Mouse (Mus musculus) cerebellum, adult 2 months (tissue): ENCODE measurements around the gene Nkx1-1. TPM values are rescaled to one million over a fixed set of nuclear protein-coding genes. Genes with fewer than 3 reads are reported as not detected.

Source experiments
- DNase-seq, 2 experiments: peaks; one replicate each; pipeline ENCODE4 v3.0.0; 2021
- H3K27ac ChIP-seq: fragments of 200-500 bp; 2 replicates; pipeline ENCODE4 v1.5.1; 2012; ENCODE audit warnings: low read length, control low read depth, inconsistent platforms; ENCODE audit not compliant: insufficient read depth
- H3K27me3 ChIP-seq: fragments of 200-500 bp; 2 replicates; pipeline ENCODE4 v1.6.1; 2012; ENCODE audit warnings: inconsistent platforms, mild to moderate bottlenecking, low read length, moderate library complexity; ENCODE audit not compliant: control insufficient read depth, insufficient read depth
- H3K4me1 ChIP-seq: fragments of 200-500 bp; 2 replicates; pipeline ENCODE4 v1.6.1; 2011; ENCODE audit warnings: low read length; ENCODE audit not compliant: control insufficient read depth, insufficient read depth
- H3K4me3 ChIP-seq: fragments of 200-500 bp; replicated peaks from 2 replicates; pipeline ENCODE3; 2011; ENCODE audit warnings: mild to moderate bottlenecking, low read depth, low read length, control low read depth; ENCODE audit not compliant: insufficient read depth
- CTCF ChIP-seq: fragments of 200-500 bp; IDR thresholded peaks from 2 replicates; pipeline ENCODE4 v1.5.1; 2011; ENCODE audit warnings: low read depth, mild to moderate bottlenecking, control low read depth, low read length, moderate library complexity, borderline replicate concordance; ENCODE audit not compliant: insufficient read depth
- POLR2A ChIP-seq: fragments of 200-500 bp; IDR thresholded peaks from 2 replicates; pipeline ENCODE4 v1.6.1; 2011; ENCODE audit warnings: low read length, control low read depth, borderline replicate concordance; ENCODE audit not compliant: insufficient read depth
- WGBS: fragments of 180-500 bp; shearing (Covaris S2); methylation state at CpG from one replicate; pipeline ENCODE4 v1.1.7; 2018; 5-methylcytosine and 5-hydroxymethylcytosine counted together
- polyA plus RNA-seq: library from polyadenylated mRNA; depleted of rRNA; stranded (reverse); fragments of >200 nt; gene quantifications from 2 replicates; pipeline ENCODE4 v1.2.3, GENCODE M21; 2012; rRNA removed

Nkx1-1 gene
- 0.14 and 0.33 TPM in 2 replicates for polyA plus RNA-seq

DNA sequence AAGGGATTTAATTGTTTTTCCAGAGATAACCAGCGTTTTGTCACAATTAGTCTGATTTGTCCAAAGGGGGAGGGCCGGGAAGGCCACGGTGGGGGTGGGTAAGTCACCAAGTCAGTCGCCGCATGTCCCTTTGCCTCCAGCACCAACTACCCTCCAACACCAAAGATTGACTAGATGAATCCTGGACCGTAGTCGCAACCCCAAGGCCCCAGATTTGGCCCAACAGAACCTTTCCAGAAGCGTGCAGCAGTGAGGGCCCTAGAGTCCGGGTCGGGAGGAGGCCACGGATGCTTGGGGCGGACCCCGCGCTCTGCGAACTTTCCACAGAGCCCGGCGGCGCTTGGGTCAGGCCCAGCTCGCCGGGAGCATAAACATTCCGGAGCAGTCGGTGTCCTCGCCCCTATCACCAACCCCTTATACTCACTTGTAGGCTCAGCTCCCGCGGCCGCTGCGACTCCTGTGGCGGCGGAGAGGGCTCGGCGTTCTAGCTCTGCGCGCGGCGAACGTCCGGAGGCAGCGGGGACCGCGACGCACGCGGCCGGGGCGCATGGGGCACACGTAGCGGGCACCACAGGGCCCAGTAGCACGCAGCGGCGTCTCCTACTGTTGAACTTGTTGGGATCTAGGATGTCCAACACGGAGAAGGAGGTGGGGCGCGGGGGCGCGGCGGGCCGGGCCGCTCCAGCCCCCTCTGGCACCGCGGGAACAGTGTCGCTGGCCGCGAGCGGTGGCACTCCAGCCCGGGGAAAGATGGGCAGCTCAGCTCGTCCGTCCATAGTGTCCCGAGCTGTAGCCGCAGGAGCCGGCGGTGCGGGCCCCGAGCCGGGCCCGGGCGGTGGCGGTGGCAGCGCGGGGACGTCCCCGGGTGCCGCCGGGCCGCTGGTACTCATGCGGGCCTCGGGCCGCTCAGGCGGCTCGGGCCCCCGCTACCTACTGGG is at the start of gene Nkx1-1:
Nkx1-1 (minus strand) TSS at position 776 of the 938 bp plus-strand sequence.
- H3K4me3 ChIP-seq: no peak within 1 kb of the TSS
- H3K27me3 ChIP-seq: peaks cover 15% of the 10 kb centered on the region; the same call in 1 of the 2 replicates
- H3K27ac ChIP-seq: no peak within 1 kb of the TSS
- H3K4me1 ChIP-seq: 0 out of 2 replicates have a peak, but pooled peaks cover 3% of the 10 kb centered on the region
- peak in 1 of 2 experiments; percentile 27 for DNase-seq
- TF ChIP-seq CTCF: no peak
- no peak for TF ChIP-seq POLR2A
- WGBS: 1% methylated on average over 90 of the region's 90 CpGs

DNA sequence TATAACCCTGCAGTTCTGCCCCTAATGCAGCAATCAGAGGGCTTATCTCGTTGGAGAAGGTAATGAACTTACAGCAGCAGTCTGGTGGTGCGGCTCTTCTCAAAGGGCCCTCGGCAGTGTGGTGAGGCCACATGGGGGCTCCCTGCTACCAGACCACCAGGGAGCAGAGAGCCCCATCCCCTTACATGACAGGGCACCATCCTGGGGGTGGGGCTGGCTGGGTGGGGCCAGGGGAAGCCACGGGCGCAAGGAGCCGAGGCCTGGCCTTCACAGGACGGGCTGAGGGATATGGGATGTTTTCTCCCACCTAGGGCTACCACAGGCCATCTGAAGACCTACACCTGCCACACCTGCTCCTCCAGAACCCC is 47.5 kb upstream of the Nkx1-1 start:
- Histone ChIP-seq H3K27me3 (no peaks in the 10 kb centered on the region), H3K4me3 (no peak overlapping the region), H3K4me1 (no peaks in the 10 kb centered on the region), H3K27ac (no peak overlapping the region)
- no peak for TF ChIP-seq POLR2A
- no peak for TF ChIP-seq CTCF
- WGBS: 60% methylated on average over 7 of the region's 7 CpGs
- DNase-seq: no peak

DNA sequence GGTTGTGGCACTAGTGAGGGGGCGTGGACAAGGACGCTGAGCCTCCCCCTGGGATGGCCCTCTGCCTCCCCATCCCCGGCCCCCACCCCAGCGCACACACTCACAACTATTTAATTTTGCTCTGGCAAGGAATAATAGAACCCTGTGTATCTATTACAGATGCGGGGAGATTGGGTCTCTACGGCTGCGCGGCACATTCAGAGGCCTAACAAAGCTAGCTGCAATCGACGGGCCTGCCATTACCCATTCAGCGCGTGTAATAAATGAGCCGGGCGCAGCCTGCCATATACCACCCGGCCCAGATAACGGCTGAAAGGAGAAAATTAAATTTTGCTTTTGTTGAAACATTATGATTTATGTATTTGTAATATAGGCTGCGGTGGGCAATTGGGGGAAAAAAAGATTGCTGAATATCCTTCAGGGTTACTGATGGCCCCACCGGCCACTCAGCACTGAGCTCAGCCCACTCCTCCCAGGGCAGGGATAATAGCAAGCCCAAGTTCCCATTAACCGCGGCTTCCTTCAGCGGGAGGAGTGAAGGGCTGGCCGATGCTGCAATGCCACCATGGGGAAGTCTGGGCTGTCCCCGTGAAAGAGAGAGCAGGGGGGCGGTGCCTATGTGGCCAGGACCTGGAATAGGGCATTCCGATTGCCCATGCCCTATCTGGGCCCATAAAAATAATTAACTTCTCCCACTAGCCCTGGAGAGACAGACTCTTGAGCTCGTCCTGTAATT is 47.0 kb upstream of the Nkx1-1 start:
- Histone ChIP-seq H3K4me3 (no peak overlapping the region), H3K27me3 (no peaks in the 10 kb centered on the region), H3K4me1 (no peaks in the 10 kb centered on the region), H3K27ac (no peak overlapping the region)
- DNase-seq: no peak
- TF ChIP-seq POLR2A: no peak
- 58% methylated on average over 26 of the region's 26 CpGs for WGBS

DNA sequence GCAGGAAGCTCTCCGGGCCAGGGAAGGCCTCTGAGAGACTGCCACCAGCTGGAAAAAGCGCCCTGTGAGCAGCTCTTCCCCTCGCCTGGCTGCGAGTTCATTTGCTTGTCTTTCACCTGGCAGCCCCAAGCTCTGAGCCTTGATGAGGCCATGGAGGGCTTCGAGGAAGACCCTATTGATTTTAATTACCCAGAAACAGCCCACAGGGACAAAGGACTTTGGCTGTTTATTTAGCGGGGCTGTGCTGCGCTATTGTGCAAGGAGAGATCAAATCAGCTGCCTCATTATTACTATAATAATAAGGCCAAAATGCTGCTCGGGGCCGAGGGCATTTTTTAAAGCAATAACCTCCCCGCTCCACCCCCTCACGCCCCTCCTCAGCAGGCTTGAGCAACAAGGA is 31.7 kb upstream of the Nkx1-1 start:
- no peak overlapping the region for H3K4me3 ChIP-seq
- H3K27ac ChIP-seq: no peak overlapping the region
- DNase-seq: no peak
- H3K27me3 ChIP-seq: no peaks in the 10 kb centered on the region
- WGBS: 55% methylated on average over 11 of the region's 11 CpGs
- TF ChIP-seq CTCF (no peak), POLR2A (no peak)
- no peaks in the 10 kb centered on the region for H3K4me1 ChIP-seq

DNA sequence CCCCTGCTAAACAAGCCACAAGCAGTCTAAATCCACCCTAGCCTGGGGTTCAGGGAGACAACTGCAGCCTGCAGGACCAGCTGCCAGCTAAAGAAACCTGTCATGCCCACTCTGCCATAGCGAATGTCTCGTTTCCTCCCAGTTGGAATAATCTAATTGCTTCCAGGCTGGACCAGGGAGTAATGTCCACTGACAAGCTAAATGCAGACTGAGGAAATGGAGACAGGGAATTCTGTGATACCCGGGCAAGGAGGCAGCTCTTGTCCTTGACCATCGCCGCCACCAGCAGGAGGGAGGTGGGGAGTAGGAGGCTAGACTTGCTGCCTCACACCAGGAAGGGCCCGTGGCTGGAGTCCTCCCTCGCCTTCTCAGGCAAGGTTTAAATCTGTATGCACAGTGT is 30.6 kb upstream of the Nkx1-1 start:
- TF ChIP-seq CTCF (no peak), POLR2A (no peak)
- no peak for DNase-seq
- no peaks in the 10 kb centered on the region for H3K27me3 ChIP-seq
- no peaks in the 10 kb centered on the region for H3K4me1 ChIP-seq
- WGBS: 33% methylated on average over 7 of the region's 7 CpGs
- H3K27ac ChIP-seq: no peak overlapping the region
- H3K4me3 ChIP-seq: no peak overlapping the region

DNA sequence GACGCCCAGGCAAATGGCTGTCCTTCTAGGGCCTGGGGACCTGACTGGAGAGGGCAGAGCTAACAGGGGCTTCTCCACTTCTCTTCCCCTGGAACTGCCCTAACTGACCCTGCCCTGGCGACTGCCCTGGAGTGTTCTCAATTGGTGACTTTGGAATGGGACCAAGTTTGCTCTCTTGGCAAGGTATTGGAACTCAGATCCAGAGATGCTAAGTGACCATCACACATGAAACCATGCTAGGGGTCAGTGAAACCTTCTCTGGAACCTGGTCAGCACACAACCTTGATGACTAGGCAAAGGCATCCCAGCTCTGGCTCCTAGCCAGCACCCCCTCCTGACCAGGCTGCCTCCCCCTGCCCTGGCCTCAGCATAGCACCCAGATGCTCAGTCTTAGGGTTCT is 25.3 kb upstream of the Nkx1-1 start:
- H3K4me3 ChIP-seq: no peak overlapping the region
- no peak overlapping the region for H3K27ac ChIP-seq
- no peak for DNase-seq
- no peaks in the 10 kb centered on the region for H3K27me3 ChIP-seq
- H3K4me1 ChIP-seq: no peaks in the 10 kb centered on the region
- TF ChIP-seq CTCF: no peak
- TF ChIP-seq POLR2A: no peak
- 63% methylated on average over 2 of the region's 2 CpGs for WGBS

DNA sequence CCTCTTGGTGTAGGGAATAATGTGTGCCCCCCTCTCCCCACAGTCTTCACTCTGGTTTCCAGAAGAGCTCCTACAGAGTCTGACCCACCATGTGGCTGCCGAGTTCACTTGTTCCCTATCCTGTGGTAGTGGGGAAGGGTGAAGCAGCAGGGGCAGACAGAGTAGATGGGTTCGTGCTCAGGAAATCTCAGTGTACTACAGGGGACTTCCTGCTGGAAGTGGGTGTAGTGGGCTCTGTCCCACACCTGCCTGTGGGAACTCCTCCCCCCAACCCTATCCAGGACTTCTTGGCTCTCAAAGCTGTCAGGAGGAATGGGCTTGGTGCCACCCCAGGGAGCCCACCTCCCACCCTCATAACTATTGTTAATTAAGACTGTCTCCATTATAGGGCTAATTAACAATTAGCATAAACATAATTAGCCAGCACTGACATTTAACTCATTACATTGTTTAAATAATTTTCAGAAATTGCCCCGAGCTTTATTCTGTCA is 24.4 kb upstream of the Nkx1-1 start:
- DNase-seq: no peak
- no peaks in the 10 kb centered on the region for H3K27me3 ChIP-seq
- WGBS: 31% methylated on average over 3 of the region's 3 CpGs
- H3K4me1 ChIP-seq: no peaks in the 10 kb centered on the region
- H3K27ac ChIP-seq: no peak overlapping the region
- TF ChIP-seq CTCF: no peak
- TF ChIP-seq POLR2A: no peak
- no peak overlapping the region for H3K4me3 ChIP-seq

DNA sequence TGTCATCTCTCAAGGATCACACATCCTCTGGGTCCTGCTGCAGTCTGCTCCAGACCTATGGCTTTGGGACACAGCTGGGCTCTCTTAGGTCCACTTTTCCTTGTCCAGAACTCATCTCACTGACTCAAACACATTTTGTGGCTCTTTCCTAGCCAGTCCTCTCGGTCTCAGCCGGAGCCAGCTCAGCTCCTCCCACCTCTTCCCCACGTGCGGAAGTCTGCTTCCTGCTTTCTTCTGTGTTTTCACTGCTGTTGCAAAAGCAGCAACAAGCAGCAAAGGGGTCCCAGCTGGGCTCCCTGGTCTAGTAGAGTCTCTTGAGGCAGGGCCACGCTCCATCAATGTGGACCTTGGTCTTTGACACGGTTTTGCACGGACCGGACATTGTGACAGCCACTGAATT is 22.0 kb upstream of the Nkx1-1 start:
- H3K4me3 ChIP-seq: no peak overlapping the region
- no peak overlapping the region for H3K27ac ChIP-seq
- H3K27me3 ChIP-seq: no peaks in the 10 kb centered on the region
- WGBS: 61% methylated on average over 8 of the region's 8 CpGs
- DNase-seq: no peak
- no peaks in the 10 kb centered on the region for H3K4me1 ChIP-seq
- TF ChIP-seq POLR2A: no peak
- no peak for TF ChIP-seq CTCF
